Mouse (Mus musculus) heart, postnatal 0 days (tissue): ENCODE results near the gene Baat.

Experiments used
- CTCF ChIP-seq: IDR thresholded peaks from 2 replicates; pipeline ENCODE4 v1.5.1; 2016; ENCODE audit warnings: antibody characterized with exemption, control low read depth, low read depth
- EP300 ChIP-seq: IDR thresholded peaks from 2 replicates; pipeline ENCODE4 v1.6.1; 2016; ENCODE audit warnings: antibody characterized with exemption, low read depth

DNA sequence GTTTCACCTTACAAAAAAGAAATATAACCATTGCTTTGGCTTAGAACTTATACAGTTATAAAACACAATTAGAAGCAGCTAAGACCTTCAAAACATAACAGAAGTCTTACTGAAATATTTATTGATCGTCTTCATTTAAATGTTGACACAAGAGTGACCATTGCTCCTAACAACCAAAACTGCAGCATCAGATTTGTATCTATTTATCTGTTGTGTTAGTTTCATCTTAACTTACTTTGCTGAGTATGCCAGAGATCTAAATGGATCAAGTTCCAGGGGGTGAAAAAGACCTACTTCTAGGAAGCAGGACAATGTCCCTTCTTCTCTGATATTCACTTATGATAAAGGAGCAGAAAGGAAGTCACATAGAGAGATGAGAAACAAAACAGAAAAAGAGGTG lies 2.8 kb downstream of the Baat start:
- no peak for TF ChIP-seq CTCF
- no peak for TF ChIP-seq EP300
